Mouse (Mus musculus) stomach, postnatal 0 days (tissue): ENCODE measurements around the gene Smoc1.

Source experiments
- CTCF ChIP-seq: IDR thresholded peaks from 2 replicates; pipeline ENCODE4 v1.5.1; 2016; ENCODE audit warnings: antibody characterized with exemption, low read depth, mild to moderate bottlenecking, moderate library complexity
- EP300 ChIP-seq: optimal IDR thresholded peaks from 2 replicates; pipeline ENCODE3; 2016; ENCODE audit warnings: antibody characterized with exemption

DNA sequence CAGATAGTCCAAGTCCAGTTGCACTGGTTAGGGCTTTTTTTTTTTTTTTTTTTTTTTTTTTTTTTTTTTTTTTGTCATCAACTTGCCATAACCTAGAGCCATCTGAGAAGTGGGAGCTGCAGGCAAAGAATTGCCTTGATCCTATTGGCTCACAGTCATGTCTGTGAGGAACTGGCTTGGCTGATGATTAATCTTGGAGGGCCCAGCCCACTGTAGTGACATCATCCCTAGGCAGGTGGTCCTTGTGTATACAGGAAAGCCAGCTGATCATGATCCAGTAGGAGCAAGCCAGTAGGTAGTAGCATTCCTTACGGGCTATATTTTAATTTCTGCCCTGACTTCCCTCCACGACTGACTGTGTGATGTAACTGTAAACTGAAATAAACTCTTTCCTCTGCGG, 38.3 kb upstream of the Smoc1 start:
- TF ChIP-seq CTCF: no peak
- no peak for TF ChIP-seq EP300
